Mouse (Mus musculus): ENCODE measurements around the gene Ddx47. TPM values are rescaled to one million over a fixed set of nuclear protein-coding genes. Genes with fewer than 3 reads are reported as not detected.

The Ddx47 gene
- polyA plus RNA-seq, 1 experiment = 0.96 TPM

DNA sequence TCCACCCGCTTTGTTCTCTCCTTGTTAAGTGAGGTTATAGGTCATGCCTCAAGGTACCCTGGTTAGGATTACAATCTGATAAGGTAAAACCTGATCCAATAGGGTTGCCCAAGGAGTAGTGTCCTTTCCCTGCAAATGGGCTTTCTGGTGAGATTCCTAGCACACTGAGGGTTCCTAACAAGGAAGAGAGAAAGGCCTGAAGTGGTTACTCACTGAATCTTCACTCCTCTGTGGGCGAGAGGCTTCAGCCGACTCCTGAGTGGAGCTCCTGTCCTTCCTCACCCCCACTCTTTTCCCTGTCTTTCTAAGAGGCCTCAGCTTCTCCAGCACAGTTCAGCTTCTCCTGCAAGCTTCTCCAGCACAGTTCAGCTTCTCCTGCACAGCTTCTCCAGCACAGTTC is 12.6 kb upstream of the Ddx47 start:
- H3K4me3 ChIP-seq (replicated peaks) = no peak overlapping the region
- no peaks in the 10 kb centered on the region for H3K36me3 ChIP-seq (ENCODE audit: control insufficient read depth)
- H3K9me3 ChIP-seq (ENCODE audit: control insufficient read depth, low read length) = no peaks in the 10 kb centered on the region
- no peak for TF ChIP-seq TAL1 (IDR thresholded peaks at IDR 0.05; ENCODE audit: low read length)
- TF ChIP-seq GATA1 (IDR thresholded peaks at IDR 0.05; ENCODE audit: low read length) = no peak
- H3K27me3 ChIP-seq (ENCODE audit: control insufficient read depth) = peaks cover 9% of the 10 kb centered on the region
- H3K4me1 ChIP-seq (ENCODE audit: control insufficient read depth) = no peaks in the 10 kb centered on the region

DNA sequence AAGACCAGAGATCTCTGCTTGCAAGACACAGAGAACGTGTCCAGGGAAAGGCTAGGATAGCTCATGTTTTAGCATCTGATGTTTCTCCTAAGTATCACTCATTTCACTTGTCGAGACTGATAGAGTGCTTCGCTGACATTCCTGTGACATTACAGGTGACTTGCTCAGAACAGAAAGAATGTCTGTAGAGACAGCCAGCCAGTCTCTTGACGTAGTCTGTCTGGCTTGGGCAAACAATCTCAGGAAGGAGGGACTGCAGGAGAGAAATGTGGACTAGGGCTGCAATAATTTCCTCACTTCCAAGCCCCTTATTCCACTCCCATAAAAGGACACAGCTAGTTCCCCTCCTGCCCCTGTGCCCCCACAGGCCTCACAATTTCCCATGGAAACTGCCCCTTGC is 11.1 kb upstream of the Ddx47 start:
- Histone ChIP-seq H3K36me3 (ENCODE audit: control insufficient read depth) (no peaks in the 10 kb centered on the region), H3K27me3 (ENCODE audit: control insufficient read depth) (no peaks in the 10 kb centered on the region), H3K4me1 (ENCODE audit: control insufficient read depth) (no peaks in the 10 kb centered on the region), H3K9me3 (ENCODE audit: control insufficient read depth, low read length) (no peaks in the 10 kb centered on the region), H3K4me3 (replicated peaks) (no peak overlapping the region)
- TF ChIP-seq GATA1 (IDR thresholded peaks at IDR 0.05; ENCODE audit: low read length) (no peak), TAL1 (IDR thresholded peaks at IDR 0.05; ENCODE audit: low read length) (no peak)

DNA sequence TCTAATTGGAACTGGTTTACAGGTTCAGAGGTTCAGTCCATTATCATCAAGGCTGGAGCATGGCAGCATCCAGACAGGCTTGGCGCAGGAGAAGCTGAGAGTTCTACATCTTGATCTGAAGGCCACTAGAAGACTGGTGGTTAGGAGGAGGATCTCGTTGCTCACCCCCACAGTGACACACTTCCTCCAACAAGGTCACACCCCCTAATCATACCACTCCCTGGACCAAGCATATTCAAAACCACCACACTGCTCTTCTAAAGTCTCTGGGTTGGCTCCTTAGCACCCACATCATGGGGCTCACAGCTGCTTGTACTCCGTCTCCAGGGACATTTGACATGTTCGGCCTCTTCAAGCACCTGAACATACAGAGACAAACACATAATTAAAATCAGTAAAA is 9.4 kb upstream of the Ddx47 start:
- H3K4me1 ChIP-seq (ENCODE audit: control insufficient read depth) = peaks cover 9% of the 10 kb centered on the region
- no peak for TF ChIP-seq TAL1 (IDR thresholded peaks at IDR 0.05; ENCODE audit: low read length)
- no peak for TF ChIP-seq GATA1 (IDR thresholded peaks at IDR 0.05; ENCODE audit: low read length)
- no peak overlapping the region for H3K4me3 ChIP-seq (replicated peaks)
- no peaks in the 10 kb centered on the region for H3K27me3 ChIP-seq (ENCODE audit: control insufficient read depth)
- no peaks in the 10 kb centered on the region for H3K36me3 ChIP-seq (ENCODE audit: control insufficient read depth)
- no peaks in the 10 kb centered on the region for H3K9me3 ChIP-seq (ENCODE audit: control insufficient read depth, low read length)

- Histone ChIP-seq H3K9me3 (ENCODE audit: control insufficient read depth, low read length) (no peaks in the 10 kb centered on the region), H3K4me3 (replicated peaks) (no peak overlapping the region), H3K36me3 (ENCODE audit: control insufficient read depth) (no peaks in the 10 kb centered on the region), H3K27me3 (ENCODE audit: control insufficient read depth) (no peaks in the 10 kb centered on the region), H3K4me1 (ENCODE audit: control insufficient read depth) (peaks cover 18% of the 10 kb centered on the region)
- TF ChIP-seq GATA1 (IDR thresholded peaks at IDR 0.05; ENCODE audit: low read length) (no peak), TAL1 (IDR thresholded peaks at IDR 0.05; ENCODE audit: low read length) (no peak)
Measured at GRCm38 (mm10) chr6:135006372-135006771, 5.0 kb upstream of the Ddx47 start.

DNA sequence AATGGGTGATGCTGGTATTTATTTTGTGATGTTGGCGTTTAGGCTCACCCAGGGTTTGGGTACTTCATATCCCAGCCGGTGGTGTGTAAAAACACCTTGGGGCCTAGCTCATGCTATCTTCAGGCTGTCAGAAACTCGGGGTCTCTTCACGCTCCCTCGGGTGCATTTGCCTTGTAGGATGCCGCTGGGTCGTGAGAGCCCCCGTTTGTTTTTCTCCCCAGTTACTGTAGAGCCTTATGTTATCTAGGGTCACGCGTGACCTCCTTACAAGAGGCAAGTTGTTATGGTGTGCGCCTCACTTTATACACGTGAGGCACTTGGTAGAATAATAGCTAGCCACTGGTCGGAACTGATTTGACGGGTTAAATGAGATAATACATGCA is 313 bp downstream of the Ddx47 start:
- H3K4me1 ChIP-seq (ENCODE audit: control insufficient read depth) = peaks cover 16% of the 10 kb centered on the region
- H3K36me3 ChIP-seq (ENCODE audit: control insufficient read depth) = peaks cover 38% of the 10 kb centered on the region
- H3K4me3 ChIP-seq (replicated peaks) = peak overlapping the region; percentile 72
- H3K9me3 ChIP-seq (ENCODE audit: control insufficient read depth, low read length) = no peaks in the 10 kb centered on the region
- no peaks in the 10 kb centered on the region for H3K27me3 ChIP-seq (ENCODE audit: control insufficient read depth)
- no peak for TF ChIP-seq TAL1 (IDR thresholded peaks at IDR 0.05; ENCODE audit: low read length)
- TF ChIP-seq GATA1 (IDR thresholded peaks at IDR 0.05; ENCODE audit: low read length) = no peak

- no peak overlapping the region for H3K4me3 ChIP-seq (replicated peaks)
- TF ChIP-seq GATA1 (IDR thresholded peaks at IDR 0.05; ENCODE audit: low read length) (no peak), TAL1 (IDR thresholded peaks at IDR 0.05; ENCODE audit: low read length) (no peak)
- H3K36me3 ChIP-seq (ENCODE audit: control insufficient read depth) = peaks cover 93% of the 10 kb centered on the region
Measured at GRCm38 (mm10) chr6:135017211-135017610, 5.8 kb downstream of the Ddx47 start.

GRCm38 (mm10) chr6:135019564-135019963 is 8.2 kb downstream of the Ddx47 start:
- H3K4me3 ChIP-seq (replicated peaks) = no peak overlapping the region
- no peaks in the 10 kb centered on the region for H3K9me3 ChIP-seq (ENCODE audit: control insufficient read depth, low read length)
- H3K4me1 ChIP-seq (ENCODE audit: control insufficient read depth) = peaks cover 3% of the 10 kb centered on the region; the same call in 1 of the 2 replicates
- peaks cover 100% of the 10 kb centered on the region for H3K36me3 ChIP-seq (ENCODE audit: control insufficient read depth)
- H3K27me3 ChIP-seq (ENCODE audit: control insufficient read depth) = no peaks in the 10 kb centered on the region
- TF ChIP-seq GATA1 (IDR thresholded peaks at IDR 0.05; ENCODE audit: low read length) = no peak
- TF ChIP-seq TAL1 (IDR thresholded peaks at IDR 0.05; ENCODE audit: low read length) = no peak

More at GRCm38 (mm10) chr6:135017211-135017610, 5.8 kb downstream of the Ddx47 start:
- H3K27me3 ChIP-seq (ENCODE audit: control insufficient read depth) = no peaks in the 10 kb centered on the region
- H3K9me3 ChIP-seq (ENCODE audit: control insufficient read depth, low read length) = no peaks in the 10 kb centered on the region
- peaks cover 7% of the 10 kb centered on the region for H3K4me1 ChIP-seq (ENCODE audit: control insufficient read depth)

DNA sequence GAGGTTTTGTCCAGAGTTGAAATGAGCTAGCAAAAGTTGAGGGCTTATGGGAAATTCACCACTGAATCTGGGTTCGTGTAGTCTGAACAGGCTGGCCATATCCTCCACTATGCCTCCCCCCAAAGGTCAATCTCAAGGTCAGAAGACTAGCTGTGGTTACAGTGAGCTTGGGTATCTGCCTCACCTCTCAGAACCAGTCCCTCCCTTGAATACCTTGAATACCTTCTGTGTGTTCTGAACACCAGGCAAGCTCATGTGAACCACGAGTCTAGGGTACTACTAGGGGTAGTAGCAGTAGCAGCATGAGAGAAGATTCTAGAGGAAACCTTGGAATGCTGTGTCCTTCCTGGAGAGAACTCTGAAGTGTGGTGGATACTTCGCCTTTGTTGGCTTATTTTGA is 10.2 kb downstream of the Ddx47 start:
- no peaks in the 10 kb centered on the region for H3K9me3 ChIP-seq (ENCODE audit: control insufficient read depth, low read length)
- H3K27me3 ChIP-seq (ENCODE audit: control insufficient read depth) = no peaks in the 10 kb centered on the region
- peaks cover 3% of the 10 kb centered on the region; the same call in 1 of the 2 replicates for H3K4me1 ChIP-seq (ENCODE audit: control insufficient read depth)
- no peak overlapping the region for H3K4me3 ChIP-seq (replicated peaks)
- TF ChIP-seq GATA1 (IDR thresholded peaks at IDR 0.05; ENCODE audit: low read length) = no peak
- TF ChIP-seq TAL1 (IDR thresholded peaks at IDR 0.05; ENCODE audit: low read length) = no peak
- H3K36me3 ChIP-seq (ENCODE audit: control insufficient read depth) = peaks cover 87% of the 10 kb centered on the region

DNA sequence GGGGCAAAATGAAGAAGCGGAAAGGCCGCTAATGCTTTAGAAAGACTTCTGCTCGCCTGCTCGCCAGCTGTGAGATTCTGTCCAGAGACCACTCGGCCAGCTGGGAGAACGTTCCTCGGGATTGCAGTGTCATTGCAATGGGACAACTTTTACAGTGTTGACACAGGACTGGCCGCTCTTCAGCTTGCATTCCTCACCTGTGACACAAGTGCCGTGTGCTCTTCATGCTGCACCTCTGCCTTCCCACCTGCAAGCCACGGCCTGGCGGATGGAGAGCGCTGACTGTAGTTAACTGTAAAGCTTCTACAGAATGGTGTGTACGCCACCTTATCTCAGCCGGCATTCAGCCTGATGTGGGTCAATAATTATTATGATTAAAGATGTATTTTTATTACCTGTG is 12.0 kb downstream of the Ddx47 start:
- Histone ChIP-seq H3K27me3 (ENCODE audit: control insufficient read depth) (no peaks in the 10 kb centered on the region), H3K9me3 (ENCODE audit: control insufficient read depth, low read length) (no peaks in the 10 kb centered on the region), H3K4me3 (replicated peaks) (no peak overlapping the region), H3K4me1 (ENCODE audit: control insufficient read depth) (no peaks in the 10 kb centered on the region), H3K36me3 (ENCODE audit: control insufficient read depth) (peaks cover 70% of the 10 kb centered on the region)
- TF ChIP-seq TAL1 (IDR thresholded peaks at IDR 0.05; ENCODE audit: low read length) (no peak), GATA1 (IDR thresholded peaks at IDR 0.05; ENCODE audit: low read length) (no peak)

DNA sequence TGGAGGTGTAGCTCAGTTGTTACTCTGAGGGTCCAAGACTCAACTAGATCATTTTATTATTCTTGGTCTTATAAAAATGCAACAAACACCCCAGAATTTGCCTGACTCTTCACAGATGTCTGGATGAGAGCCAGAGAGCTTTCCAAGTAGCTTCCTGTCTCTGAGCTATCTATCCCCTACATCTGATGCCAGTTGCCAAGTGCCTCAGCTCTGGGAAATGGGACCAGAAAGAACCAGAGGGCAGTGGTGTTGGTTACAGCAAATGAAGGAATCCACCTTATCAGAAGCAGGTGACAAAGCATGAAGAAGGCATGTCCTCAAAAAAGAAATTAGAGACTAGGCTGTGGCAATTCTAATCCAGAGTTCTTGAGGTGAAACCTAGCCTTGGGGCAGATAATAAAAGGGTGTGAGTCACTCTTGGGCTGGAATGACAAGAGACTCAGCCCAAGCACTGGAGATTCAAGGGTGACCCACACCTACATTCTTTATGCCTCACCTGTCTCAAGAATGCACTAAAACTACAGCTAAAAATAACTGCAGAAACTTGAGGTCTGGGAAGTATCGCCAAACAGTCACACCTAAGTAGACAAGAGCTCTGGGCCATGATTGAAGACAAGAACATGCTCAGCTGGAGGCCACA is 13.5 kb downstream of the Ddx47 start:
- no peaks in the 10 kb centered on the region for H3K9me3 ChIP-seq (ENCODE audit: control insufficient read depth, low read length)
- TF ChIP-seq GATA1 (IDR thresholded peaks at IDR 0.05; ENCODE audit: low read length) (no peak), TAL1 (IDR thresholded peaks at IDR 0.05; ENCODE audit: low read length) (no peak)
- peaks cover 55% of the 10 kb centered on the region for H3K36me3 ChIP-seq (ENCODE audit: control insufficient read depth)
- no peak overlapping the region for H3K4me3 ChIP-seq (replicated peaks)
- no peaks in the 10 kb centered on the region for H3K4me1 ChIP-seq (ENCODE audit: control insufficient read depth)
- no peaks in the 10 kb centered on the region for H3K27me3 ChIP-seq (ENCODE audit: control insufficient read depth)

Measured in erythroblast, embryonic 14.5 days (primary cell).